Mouse (Mus musculus): ENCODE results near the gene Hoxb6.

Gene Hoxb6

DNA sequence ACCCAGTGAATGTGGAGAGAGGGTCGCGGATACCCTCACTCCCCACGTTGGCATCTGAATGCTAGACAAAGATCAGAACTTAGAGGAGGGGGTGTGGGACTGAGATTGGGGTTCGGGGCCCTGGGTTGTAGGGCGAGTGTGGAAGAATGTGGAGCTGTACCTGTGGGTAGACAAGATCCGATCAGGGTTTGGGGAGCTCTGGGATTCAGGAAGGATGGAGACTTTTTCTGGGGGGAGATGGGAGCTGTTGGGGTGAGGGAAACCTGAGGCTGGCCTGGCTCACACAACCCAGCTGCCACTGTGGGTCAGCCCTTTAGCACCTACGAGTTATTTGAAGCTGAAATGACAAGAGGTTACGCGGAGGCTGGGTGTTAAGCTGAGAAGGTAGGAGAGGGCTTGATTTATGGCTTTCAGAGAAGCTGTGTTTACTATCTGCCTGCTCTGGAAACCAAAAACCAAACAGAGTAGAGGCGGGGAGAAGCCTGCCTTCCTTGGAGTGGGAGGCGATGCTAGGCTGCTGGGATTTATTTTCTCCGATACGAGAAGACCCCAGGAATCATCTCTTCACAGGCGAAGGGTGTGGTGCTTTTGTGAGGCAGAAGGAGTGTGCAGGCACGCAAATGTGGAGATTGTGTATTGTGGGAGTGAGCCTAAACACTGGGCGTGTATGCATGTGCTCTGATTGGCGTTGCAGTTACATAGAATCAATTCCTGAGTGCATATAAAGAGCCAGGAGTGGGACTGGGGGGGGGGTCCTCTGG lies 41.1 kb downstream of the Hoxb6 start:
- DNase-seq (ENCODE audit: extremely low read depth, low read depth, low spot score), result no peak

DNA sequence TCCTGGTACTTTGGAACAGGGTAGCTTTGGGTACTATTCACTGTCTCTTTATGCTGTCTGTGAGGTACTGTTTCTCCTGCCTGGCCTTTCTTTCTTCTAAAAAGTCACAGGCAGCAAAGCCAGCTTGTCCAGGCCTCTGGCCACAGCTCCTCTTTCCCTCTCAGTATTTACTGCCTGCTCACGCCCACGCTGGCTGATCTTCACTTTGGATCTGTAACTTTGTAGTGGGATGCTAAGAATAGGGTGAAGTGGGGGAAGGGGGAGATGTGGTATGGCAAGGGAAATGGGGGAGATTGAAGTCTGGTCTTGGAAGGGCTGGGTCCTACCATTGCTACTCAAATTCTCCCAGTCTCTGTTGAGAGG lies 41.7 kb downstream of the Hoxb6 start:
- DNase-seq (ENCODE audit: extremely low read depth, low read depth, low spot score), result no peak

DNA sequence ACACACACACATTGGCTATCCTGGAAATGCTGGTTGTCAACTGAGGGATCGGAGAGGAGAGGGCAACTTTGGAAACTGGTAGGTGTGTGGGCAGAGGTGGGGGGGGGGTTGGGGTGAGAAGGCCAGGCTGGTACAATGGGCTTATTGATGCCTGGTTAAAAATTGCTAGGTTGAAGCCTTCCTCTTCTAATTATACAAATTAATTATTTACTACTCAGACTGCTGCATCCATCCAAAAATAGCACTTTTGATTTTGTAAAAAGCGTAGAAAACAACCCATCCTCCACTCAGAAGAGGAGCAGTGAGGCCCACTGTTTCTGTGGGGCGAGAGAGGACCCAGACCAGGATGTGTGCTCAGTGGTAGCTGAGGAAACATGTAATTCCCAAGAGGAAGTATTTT lies 42.7 kb downstream of the Hoxb6 start:
- DNase-seq (ENCODE audit: extremely low read depth, low read depth, low spot score), result no peak

DNA sequence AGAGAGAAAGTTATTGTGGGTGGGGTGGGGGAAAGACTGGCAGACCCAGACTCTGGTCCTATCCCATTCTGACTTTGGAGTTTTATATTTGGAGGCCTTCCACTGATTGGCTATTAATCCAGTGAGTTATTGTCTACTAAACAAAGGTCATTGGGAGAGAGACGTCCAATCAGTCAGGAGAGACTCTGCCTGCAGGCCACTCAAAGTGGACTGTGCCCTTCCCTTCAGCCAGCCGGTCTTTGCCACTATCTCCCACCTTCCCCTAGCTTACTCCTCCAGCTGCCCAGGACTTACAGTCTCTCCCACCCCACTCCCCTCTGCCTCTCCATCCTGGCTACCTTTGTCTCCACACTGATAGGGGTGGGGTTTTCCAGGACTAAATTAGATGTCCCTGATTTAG lies 44.3 kb downstream of the Hoxb6 start:
- no peak for DNase-seq (ENCODE audit: extremely low read depth, low read depth, low spot score)

DNA sequence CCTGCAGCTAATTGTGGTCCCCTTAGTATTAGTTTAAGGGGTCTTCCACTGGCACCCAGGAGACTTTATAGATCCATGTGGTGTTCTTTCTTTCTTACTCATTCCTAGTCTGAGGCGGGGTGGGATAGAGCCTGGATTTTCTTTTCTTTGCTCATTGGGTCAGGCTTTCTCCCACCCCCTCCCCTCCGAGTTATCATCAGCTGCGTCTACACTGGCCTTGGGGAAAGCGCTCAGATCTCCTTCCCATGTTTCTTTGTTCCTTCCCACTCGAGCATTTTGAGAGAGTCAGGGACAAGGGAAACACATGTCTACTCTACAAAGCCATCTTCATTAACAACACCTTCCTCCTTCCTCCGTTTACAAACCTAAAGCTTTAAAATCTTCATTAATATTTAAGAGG lies 44.8 kb downstream of the Hoxb6 start:
- DNase-seq (ENCODE audit: extremely low read depth, low read depth, low spot score), result no peak

DNA sequence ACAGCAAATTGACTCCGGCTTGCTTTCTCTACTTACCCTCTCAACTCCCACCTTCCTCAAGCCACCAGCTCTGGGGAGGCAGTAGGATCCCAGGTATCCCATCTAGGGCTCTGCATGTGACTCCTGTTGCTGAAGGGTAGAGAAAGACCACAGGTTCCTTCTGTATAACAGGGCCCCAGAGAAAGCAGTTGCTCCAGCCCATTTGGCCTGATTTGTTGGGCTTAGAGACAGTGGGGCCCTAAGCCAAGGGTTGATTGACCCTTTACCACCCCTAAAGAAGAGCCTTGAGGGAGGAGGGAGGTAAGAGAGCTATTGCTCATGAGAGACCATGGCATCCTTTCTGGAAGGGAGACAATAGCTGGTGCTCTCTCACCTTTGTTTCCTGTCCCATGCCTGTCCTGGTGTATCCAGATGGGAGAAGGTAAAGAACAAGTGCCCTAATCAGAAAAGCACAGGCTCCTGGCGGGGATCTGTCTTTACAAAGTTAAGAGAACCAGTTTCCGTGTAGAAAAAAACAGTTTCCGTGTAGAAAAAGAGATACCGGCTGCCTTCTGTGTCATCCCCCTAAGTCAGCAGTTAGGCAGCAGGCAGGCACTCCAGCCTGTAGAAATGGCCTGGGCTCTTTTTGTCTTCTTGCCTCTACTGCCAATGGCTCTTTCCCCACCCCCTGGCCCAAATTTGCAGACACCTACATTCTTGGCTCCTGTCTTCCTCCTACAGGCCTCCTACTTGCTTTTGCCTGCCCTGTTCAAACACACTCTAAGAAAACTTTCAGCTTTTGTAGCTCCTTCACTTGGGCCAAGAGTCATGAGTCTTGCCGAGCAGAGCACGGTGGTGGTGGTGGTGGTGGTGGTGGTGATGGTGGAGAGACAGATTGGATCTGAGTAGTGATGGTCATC lies 46.9 kb downstream of the Hoxb6 start:
- DNase-seq (ENCODE audit: extremely low read depth, low read depth, low spot score), result no peak

DNA sequence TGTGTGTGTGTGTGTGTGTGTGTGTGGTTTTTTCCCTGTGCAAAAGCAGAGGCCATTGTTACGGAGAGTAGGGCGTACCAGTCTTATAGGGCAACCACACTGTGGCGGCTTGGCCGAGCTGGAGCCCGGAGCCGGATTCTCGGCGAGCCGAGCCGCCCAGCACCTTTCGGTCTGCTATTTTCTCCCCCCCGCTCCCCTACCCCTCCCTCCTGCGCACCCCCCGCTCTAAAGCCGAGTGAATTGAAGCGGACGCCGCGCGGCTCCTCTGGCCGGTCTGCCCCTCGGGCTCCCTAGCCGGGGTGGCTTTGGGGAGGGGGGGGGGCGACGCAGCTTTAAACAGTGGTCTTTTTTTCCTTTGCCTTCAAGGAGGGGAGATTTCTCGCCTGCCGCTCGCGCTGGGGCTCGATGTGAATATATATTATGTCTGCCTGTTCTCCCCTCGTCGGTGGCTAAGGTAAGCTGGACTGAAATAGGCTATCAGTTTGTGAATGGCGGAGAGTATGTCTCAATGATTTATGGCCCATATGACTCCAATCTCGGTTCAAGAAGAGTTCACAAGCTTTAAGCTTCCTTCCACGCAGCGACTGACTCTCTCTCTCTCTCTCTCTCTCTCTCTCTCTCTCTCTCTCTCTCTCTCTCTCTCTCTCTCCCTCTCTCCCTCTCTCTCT lies 48.6 kb downstream of the Hoxb6 start:
- DNase-seq (ENCODE audit: extremely low read depth, low read depth, low spot score), result no peak

DNA sequence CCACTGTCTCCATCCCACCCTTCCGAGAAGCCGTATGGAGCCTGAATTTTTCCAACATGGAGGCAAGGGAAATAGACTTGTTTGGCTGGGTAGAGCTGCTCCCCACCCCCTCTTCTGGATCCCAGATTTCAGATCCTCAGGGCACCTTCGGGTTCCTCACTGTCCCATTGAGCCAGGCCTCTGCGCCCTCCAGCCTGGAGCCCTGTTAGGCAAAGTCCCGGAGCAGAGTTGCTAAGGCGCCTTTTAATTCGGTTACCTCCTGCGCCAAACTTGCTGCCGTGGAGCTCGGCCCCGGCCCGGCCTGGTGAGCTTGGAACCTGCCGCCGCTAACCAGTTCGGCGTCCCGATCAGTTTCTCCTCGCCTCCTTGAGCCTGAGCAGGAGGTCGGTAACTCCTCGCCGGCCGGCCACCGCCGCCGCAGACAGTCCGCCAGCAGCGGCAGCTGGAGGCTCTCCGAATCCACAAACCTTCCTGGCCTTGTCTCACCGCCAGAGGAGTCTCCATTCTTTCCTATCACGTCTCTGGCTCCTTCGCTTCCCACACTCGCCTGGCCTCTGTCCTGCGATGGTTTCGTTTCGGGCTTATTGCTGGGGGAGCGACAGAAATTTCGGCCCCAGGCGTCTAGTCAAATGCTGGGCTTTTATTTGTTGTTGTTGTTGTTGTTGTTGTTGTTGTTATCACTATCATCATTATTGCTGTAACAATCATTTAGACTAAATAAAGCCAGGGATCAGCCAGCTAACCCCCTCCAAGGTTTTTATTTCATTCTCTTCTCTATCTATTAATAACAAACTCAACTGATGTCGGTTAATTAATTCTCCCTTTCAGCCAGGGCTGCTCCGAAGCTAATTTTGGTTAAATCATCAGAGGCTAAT lies 49.7 kb downstream of the Hoxb6 start:
- no peak for DNase-seq (ENCODE audit: extremely low read depth, low read depth, low spot score)

DNA sequence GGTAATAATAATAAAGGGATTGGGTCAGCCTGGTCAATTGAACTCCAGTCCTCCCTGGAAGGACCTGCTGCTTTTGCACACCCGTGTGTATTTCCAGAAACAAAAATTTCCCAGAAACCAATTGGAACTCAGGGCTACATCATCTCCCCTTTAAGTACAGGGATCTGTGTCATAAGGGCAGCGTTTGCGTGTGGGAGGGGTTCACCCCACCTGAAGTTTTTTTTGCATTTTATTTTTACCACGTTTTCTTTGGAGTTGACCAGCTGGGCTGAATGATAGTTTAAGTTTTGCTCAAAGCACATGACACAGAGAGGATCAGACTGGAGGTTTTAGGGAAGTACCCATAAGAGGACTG lies 50.3 kb downstream of the Hoxb6 start:
- DNase-seq (ENCODE audit: extremely low read depth, low read depth, low spot score), result no peak

DNA sequence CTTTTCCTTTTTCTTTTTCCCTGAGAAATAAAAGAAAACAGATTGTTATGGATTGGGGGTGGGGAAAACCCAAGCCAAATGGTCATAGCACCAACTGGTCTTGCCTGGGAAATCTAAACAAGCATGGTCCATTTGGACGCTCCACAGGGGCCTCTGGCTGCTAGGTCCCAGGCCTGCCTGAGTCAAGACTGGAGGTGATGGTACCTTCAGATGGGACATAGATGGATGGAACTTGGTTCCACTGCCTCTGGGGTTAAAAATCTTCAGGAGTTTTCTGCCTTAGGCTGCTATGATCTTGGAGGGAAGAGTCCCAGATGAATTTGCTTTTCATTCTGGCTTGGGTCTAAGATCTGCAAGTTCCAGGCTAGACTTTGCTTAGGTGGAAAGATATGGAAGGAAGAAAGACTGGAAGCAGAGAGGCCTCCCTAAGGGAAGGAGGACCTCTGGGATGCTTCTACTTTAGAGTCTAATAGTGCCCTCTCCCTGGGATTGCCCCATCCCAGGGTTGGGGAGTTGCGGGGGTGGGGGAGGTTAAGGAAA lies 51.0 kb downstream of the Hoxb6 start:
- no peak for DNase-seq (ENCODE audit: extremely low read depth, low read depth, low spot score)

DNA sequence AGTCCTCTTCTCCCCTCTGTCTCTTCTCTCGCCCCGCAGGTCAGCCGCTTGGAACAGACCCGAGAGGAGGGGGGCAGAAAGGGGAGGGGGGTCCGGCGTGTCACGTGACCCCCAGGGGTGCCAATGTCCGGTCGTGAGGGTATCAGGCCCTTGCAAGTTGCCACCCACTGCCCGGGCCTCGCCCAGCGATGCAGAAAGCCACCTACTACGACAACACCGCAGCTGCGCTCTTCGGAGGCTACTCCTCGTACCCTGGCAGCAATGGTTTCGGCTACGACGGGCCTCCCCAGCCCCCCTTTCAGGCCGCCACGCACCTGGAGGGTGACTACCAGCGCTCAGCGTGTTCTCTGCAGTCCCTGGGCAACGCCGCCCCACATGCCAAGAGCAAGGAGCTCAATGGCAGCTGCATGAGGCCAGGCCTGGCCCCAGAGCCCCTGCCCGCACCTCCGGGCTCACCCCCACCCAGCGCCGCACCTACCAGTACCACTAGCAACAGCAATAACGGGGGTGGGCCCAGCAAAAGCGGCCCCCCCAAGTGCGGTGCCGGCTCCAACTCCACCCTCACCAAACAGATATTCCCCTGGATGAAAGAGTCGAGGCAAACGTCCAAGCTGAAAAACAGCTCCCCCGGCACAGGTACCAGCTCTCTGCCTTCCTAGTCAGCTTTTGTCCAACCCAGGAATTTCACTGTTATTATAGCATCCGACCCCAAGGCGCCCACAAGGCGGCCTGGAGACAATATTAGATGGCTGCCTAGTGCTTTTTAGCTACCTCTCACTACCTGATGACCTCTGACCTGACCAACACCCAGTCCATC lies 52.0 kb downstream of the Hoxb6 start:
- DNase-seq (ENCODE audit: extremely low read depth, low read depth, low spot score), result no peak

DNA sequence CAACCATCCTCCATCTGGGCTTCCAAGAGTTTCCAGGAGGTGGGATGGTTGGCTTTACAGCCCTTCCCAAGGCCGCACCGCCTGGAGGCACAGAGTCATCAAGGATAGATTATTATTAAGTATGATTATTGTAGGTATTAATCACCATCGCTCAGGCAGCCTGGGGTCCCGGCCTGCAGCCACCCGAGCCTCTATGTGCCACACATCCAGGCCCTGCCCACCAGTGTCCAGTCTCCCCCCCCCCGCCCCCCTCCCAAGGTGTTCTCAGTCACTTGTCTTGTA lies 52.5 kb downstream of the Hoxb6 start:
- no peak for DNase-seq (ENCODE audit: extremely low read depth, low read depth, low spot score)

DNA sequence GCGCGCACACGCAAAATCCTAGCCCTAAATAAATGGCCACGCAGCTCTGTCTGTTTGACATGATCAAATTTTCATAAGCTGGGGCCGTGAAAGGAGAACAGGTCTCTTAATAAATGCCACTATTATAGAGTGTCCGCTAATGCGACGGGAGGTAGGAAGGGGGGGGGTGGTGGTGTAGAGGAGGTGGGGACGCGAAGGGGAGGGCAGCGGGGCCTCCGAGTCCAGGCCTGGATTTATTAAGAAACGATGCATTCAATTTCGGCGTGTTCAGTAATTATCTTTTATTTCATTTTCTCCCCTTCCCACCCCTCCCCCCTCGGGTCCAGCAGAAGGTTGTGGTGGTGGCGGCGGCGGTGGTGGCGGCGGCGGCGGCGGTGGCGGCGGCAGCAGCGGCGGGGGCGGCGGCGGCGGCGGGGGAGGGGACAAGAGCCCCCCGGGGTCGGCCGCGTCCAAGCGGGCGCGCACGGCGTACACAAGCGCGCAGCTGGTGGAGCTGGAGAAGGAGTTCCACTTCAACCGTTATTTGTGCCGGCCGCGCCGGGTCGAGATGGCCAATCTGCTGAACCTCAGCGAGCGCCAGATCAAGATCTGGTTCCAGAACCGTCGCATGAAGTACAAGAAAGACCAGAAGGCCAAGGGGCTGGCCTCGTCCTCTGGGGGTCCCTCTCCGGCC lies 53.1 kb downstream of the Hoxb6 start:
- no peak for DNase-seq (ENCODE audit: extremely low read depth, low read depth, low spot score)

DNA sequence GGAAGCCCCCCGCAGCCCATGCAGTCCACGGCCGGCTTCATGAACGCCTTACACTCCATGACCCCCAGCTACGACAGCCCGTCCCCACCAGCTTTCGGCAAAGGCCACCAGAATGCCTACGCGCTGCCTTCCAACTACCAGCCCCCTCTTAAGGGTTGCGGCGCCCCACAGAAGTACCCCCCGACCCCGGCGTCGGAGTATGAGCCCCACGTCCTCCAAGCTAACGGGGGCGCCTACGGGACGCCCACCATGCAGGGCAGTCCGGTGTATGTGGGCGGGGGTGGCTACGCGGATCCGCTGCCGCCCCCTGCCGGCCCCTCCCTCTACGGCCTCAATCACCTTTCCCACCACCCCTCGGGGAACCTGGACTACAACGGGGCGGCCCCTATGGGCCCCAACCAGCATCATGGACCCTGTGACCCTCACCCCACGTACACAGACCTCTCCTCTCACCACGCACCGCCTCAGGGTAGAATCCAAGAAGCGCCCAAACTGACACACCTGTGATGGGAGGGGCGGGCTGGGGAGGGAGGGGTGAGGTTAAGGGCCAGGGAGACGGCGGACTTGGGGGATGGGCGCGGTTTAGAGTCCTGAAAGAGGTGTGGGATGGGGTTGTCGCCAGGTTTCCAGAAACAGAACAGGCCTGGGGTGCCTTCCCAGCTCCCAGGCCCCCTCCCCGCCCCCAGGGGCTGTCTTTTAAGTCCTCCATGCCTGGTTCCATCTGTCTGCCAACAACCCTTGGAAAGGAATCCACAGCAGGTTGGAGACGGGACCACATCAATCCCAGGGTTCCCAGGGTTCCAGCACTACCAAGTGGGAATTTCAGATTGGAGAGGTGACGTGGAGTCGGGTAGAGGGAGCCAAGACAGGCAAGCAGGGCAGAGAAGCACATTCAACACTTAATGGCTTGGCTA lies 53.9 kb downstream of the Hoxb6 start:
- no peak for DNase-seq (ENCODE audit: extremely low read depth, low read depth, low spot score)

DNA sequence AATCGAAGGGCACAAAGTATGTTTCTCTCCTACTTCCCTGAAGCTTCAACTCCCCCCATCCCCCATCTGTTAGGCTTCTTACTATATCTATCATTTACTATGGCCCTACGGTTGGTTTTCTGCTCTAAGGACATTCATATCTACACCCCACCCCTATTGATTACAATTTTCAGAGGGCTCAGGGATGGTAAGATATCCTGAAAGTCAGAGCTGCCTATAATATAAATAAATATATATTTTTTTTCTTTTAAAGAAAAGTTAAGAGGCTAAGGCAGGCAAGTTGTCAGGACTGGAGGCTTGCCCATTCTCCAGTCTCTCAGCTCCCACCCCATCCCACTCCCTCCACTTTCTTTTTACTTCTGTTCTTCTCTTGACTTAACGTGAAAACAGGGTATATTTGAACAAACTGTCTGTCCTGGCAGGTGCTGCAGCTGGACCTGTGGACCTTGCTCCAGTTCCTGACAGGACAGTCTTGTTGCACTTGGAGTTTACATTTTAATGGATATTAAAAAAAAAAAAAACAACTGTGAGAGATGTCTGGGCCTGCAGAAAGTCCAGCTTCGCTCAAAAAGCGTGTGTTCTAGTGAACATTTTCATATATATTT lies 54.7 kb downstream of the Hoxb6 start:
- no peak for DNase-seq (ENCODE audit: extremely low read depth, low read depth, low spot score)

DNA sequence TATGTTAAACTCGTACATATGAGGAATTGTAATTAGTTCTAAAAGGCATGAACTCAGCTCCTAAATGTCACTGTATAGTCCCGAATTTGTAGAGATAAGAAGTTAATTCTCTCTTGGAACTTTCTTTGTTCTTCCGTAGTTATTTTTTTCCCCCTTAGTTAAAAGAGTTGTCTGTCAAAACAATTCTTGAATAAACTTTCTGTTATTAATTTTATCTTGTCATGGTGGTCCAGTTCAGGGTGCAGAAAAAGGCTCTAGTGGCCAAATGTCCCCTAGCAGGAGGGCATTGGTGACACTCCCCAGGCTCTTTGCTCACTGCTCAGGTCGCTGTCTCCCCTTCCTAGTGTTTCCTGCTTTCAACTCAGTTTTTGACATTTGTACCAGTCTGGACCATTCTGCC lies 55.4 kb downstream of the Hoxb6 start:
- DNase-seq (ENCODE audit: extremely low read depth, low read depth, low spot score), result no peak

DNA sequence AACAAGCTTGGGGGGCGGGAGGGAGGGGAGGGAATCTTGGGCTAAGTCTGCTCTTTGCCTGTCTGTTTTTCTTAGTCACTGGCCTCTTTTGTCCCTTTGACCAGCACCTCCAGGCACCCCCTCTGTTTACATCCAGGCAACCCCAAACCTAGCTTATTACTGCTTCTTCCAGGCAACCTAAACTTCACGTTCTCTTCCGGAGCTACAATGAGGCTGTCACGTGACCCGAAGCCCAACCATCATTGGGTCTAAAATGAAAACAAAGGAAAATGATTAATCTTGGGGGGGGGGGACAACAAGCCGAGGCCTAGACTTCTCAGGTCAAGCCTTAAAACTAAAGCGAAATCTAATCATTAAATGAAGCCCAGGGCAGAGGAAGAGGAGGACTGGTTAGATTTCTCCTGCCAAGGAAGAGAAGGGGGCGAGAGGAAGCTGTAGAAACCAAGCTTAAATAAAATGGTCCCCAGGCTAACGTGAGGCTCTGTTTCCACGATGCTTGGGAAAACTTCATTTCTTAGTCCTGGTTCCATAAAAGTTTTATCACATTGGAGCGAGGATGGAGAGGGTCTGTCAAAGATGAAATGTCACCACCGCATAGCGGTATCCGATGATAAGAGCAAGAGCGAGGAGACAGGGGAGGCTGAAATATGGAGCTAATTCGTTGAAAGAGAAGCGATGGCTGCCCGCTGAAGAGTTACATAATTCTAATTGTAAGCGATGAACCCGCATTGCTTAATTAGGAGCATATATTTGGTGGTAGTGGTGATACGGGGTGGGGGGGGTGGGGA lies 56.1 kb downstream of the Hoxb6 start:
- no peak for DNase-seq (ENCODE audit: extremely low read depth, low read depth, low spot score)

Measured in fat pad, adult 2 months (tissue).